Mouse (Mus musculus) testis, adult 2 months (tissue): ENCODE measurements around the gene Tenm3. TPM values are rescaled to one million over a fixed set of nuclear protein-coding genes. Genes with fewer than 3 reads are reported as not detected.

Source experiments
- H3K27ac ChIP-seq: fragments of 200-500 bp; 2 replicates; pipeline ENCODE4 v1.5.1; 2012; ENCODE audit warnings: low read depth, low read length; ENCODE audit not compliant: control insufficient read depth, insufficient read depth
- H3K27me3 ChIP-seq: fragments of 200-500 bp; 2 replicates; pipeline ENCODE4 v1.6.1; 2012; ENCODE audit warnings: mild to moderate bottlenecking, low read length, moderate library complexity; ENCODE audit not compliant: control insufficient read depth, insufficient read depth
- H3K36me3 ChIP-seq: fragments of 200-500 bp; 2 replicates; pipeline ENCODE4 v1.6.1; 2012; ENCODE audit warnings: mild to moderate bottlenecking, low read length; ENCODE audit not compliant: control insufficient read depth, insufficient read depth
- H3K4me1 ChIP-seq: fragments of 200-500 bp; 2 replicates; pipeline ENCODE4 v1.6.1; 2012; ENCODE audit warnings: low read length; ENCODE audit not compliant: control insufficient read depth, insufficient read depth
- H3K4me3 ChIP-seq: fragments of 200-500 bp; 2 replicates; pipeline ENCODE4 v1.5.1; 2012; ENCODE audit warnings: low read depth, mild to moderate bottlenecking, low read length, moderate library complexity, mixed read lengths; ENCODE audit not compliant: control insufficient read depth
- CTCF ChIP-seq: fragments of 200-500 bp; IDR thresholded peaks from 2 replicates; pipeline ENCODE4 v1.5.1; 2012; ENCODE audit warnings: low read depth, mild to moderate bottlenecking, inconsistent platforms, low read length, moderate library complexity; ENCODE audit not compliant: control insufficient read depth, insufficient read depth, insufficient replicate concordance
- POLR2A ChIP-seq: fragments of 200-500 bp; IDR thresholded peaks from 2 replicates; pipeline ENCODE4 v1.6.1; 2012; ENCODE audit warnings: low read depth, mild to moderate bottlenecking, inconsistent platforms, low read length, moderate library complexity; ENCODE audit not compliant: control insufficient read depth
- polyA plus RNA-seq: library from polyadenylated mRNA; depleted of rRNA; stranded (reverse); fragments of >200 nt; gene quantifications from 2 replicates; pipeline ENCODE4 v1.2.3, GENCODE M21; 2012

The Tenm3 gene
- polyA plus RNA-seq, 1 experiment, result 4.2 TPM

DNA sequence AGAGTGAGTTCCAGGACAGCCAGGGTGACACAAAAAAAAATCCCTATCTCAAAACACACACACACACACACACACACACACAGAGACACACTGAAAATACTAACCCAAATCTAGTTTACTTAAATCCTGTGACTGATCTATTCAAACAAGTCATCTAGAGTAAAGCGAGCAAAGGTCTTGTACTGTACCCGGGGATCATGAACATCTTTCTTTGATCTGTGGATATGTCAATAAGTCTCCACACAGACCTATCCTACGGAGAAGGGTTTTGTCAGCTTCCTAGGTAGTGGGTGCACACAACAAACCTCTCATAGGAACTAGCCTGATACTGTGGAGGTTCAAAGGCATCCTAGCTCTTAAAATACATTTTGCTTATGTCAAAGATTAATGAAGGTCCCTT lies 307.9 kb downstream of the Tenm3 start:
- no peak for TF ChIP-seq POLR2A
- TF ChIP-seq CTCF, result no peak
- no peak overlapping the region for H3K4me3 ChIP-seq
- H3K36me3 ChIP-seq, result no peaks in the 10 kb centered on the region
- no peaks in the 10 kb centered on the region for H3K4me1 ChIP-seq
- H3K27ac ChIP-seq, result no peak overlapping the region
- H3K27me3 ChIP-seq, result no peaks in the 10 kb centered on the region

DNA sequence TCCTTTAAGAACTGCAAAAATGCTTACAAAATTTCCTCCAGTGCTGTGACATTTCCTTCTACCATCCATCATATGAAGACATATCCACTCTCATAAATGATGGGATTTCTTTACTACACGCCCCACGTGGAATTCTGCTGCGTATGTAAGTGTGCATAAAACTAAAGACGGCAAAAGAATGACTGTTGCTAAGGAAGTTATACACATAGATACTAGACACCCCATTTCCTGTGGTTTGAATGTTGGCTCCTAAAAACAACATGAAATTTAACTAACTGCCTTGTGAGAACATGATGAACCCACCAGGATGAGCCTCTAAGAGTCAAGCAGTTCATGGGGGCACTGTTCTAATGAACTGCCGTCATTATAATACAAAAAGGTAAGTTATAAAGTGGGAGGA lies 312.0 kb downstream of the Tenm3 start:
- no peak overlapping the region for H3K27ac ChIP-seq
- H3K4me3 ChIP-seq, result no peak overlapping the region
- no peaks in the 10 kb centered on the region for H3K27me3 ChIP-seq
- TF ChIP-seq CTCF (no peak), POLR2A (no peak)
- H3K36me3 ChIP-seq, result no peaks in the 10 kb centered on the region
- H3K4me1 ChIP-seq, result no peaks in the 10 kb centered on the region

DNA sequence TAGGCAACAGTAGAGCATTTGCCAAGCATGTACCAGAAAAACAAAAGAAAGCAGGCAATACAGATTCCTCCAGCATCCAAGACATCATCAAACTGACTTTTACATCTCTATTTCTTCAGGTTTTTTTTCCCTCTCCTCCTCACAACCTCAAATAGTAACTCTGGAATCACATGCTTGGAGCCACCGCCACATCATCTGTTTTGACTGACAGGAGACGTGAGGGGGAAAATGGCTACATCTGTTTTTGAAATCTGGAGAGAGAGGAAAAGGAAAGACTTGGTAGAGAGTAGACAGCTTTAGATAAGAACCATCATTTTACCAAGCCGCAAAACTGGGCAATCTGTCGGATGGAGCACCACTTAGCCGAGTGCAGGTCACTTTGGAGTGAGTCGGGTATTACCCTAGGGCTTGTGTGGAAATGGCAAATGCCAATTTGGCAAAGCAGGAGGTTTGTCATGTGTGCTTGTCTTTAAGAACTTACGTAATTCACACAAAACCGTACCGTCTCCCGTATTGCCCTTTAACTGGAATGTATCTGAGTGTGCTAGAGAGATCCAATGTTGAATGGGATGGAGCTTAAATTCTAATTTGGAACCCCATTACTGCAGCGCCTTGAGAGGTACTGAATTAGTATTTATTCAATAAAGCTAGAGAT lies 312.7 kb downstream of the Tenm3 start:
- TF ChIP-seq CTCF (no peak), POLR2A (no peak)
- Histone ChIP-seq H3K4me3 (no peak overlapping the region), H3K27me3 (no peaks in the 10 kb centered on the region), H3K36me3 (no peaks in the 10 kb centered on the region), H3K4me1 (no peaks in the 10 kb centered on the region), H3K27ac (no peak overlapping the region)

DNA sequence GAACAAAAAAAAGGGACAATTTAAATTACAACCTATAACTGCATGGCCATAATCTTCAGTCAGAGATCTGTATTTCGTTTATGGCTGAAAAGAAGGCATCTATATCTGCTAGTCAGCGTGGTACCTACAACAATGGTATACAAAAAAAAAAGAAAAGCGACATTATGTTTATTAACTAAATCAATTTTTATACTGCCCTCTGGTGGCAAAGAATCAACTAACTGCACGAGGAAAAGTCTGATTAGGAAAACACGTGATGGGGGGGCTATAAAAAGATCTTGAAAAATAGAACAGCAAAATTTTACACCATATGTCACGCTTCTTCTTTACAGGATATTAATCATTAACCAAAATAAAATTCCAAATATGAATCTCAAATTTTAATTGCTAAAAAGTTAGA lies 316.3 kb downstream of the Tenm3 start:
- Histone ChIP-seq H3K27me3 (no peaks in the 10 kb centered on the region), H3K27ac (no peak overlapping the region), H3K36me3 (no peaks in the 10 kb centered on the region), H3K4me1 (no peaks in the 10 kb centered on the region), H3K4me3 (no peak overlapping the region)
- TF ChIP-seq POLR2A (no peak), CTCF (no peak)

DNA sequence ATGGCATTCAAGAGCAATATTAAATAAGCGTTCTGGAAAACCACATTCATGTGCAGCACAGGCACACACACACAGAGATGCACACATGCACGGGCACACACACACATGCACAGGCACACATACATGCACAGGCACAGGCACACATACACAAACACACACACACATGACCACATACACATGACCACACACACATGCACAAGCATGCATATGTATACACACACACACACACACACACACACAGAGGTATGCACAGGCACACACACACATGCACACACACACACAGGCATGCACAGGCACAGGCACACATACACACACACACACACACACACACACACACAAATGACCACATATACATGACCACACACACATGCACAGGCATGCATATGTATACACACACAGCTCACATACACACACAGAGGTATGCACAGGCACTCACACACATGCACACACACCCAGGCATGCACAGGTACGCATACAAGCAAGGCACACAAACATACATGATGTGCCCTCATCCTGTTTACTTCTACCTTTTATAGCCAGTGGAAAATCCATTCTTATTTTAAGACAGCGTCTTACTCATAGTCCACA lies 321.1 kb downstream of the Tenm3 start:
- Histone ChIP-seq H3K4me1 (no peaks in the 10 kb centered on the region), H3K4me3 (no peak overlapping the region), H3K36me3 (no peaks in the 10 kb centered on the region), H3K27ac (no peak overlapping the region), H3K27me3 (no peaks in the 10 kb centered on the region)
- no peak for TF ChIP-seq POLR2A
- no peak for TF ChIP-seq CTCF

DNA sequence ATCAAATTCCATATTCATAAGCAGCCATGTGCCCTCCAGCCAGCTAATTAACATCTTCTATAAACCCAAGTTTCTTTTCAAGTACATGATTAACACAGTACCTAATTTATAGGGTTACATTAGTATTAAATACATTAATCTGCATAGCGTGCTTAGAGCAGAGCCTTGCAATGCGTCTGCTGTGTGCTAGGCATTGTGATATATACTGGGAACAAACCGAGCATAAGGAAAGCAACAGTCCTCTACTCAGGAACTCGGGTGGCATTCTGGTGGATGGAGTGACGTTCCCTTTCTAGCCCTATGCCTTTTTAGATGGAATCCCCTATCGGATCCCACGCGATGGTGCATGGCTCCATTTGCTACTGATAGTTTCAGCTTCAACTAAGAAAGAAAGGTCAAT lies 321.7 kb downstream of the Tenm3 start:
- Histone ChIP-seq H3K36me3 (no peaks in the 10 kb centered on the region), H3K4me3 (no peak overlapping the region), H3K27me3 (no peaks in the 10 kb centered on the region), H3K4me1 (no peaks in the 10 kb centered on the region), H3K27ac (no peak overlapping the region)
- TF ChIP-seq POLR2A (no peak), CTCF (no peak)

DNA sequence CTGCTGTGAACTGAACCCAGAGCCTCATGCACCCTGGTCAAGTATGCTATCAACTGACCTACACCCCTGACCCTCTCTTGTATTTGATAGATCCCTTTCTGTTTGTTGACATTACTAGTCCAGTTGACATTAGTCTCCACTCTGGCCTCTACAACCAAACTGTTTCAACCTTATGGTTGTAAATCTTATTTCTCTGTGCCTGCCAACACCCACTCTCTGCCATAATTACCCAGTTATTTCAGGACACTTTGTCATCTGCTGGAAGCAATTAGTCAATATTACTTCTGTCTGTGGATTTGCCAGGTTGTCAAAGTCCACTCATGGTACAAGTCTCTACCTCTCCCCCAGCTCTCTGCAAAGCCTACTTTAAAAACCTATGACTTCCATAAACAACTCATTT lies 326.3 kb downstream of the Tenm3 start:
- no peaks in the 10 kb centered on the region for H3K27me3 ChIP-seq
- H3K27ac ChIP-seq, result no peak overlapping the region
- no peak for TF ChIP-seq POLR2A
- no peak for TF ChIP-seq CTCF

More for the DNA sequence above, 326.3 kb downstream of the Tenm3 start:
- H3K4me1 ChIP-seq, result no peaks in the 10 kb centered on the region
- H3K36me3 ChIP-seq, result no peaks in the 10 kb centered on the region
- no peak overlapping the region for H3K4me3 ChIP-seq
